Mouse (Mus musculus): ENCODE results near the gene Sox1. TPM values are rescaled to one million over a fixed set of nuclear protein-coding genes. Genes with fewer than 3 reads are reported as not detected.

The Sox1 gene
- polyA plus RNA-seq, 1 experiment: not detected

DNA sequence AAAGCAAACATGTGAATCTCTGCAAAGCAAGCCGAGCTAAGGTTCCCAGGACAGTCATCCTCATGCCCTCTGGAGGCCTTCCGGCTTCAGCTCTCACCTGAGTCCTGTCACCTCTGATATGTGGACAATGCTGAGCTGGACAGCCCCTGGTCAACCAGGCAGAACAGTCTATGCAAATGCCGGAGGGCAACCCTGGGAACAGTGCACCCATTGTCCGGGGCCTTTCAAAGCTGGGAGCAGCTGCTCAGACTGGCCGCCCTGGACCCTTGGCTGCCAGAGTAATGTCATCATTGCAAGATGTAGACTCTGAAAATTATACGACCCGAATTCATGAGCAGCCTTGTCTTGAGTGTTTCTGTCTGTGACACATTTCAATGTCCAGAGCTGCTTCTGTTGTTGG lies 37.5 kb downstream of the Sox1 start:
- no peak for TF ChIP-seq CTCF (IDR thresholded peaks at IDR 0.05; ENCODE audit: control insufficient read depth, insufficient read depth, low read length)
- no peak for TF ChIP-seq POLR2A (IDR thresholded peaks at IDR 0.05; ENCODE audit: borderline replicate concordance, control insufficient read depth, low read depth, low read length)
- no peak overlapping the region for H3K4me3 ChIP-seq (replicated peaks; ENCODE audit: control insufficient read depth, low read depth, low read length)
- H3K4me1 ChIP-seq (ENCODE audit: control insufficient read depth, insufficient read depth, low read length): no peaks in the 10 kb centered on the region
- no peak overlapping the region for H3K27ac ChIP-seq (ENCODE audit: control insufficient read depth, insufficient read depth, low read depth, low read length, poor library complexity)
- 80% methylated on average over 7 of the region's 7 CpGs for WGBS

DNA sequence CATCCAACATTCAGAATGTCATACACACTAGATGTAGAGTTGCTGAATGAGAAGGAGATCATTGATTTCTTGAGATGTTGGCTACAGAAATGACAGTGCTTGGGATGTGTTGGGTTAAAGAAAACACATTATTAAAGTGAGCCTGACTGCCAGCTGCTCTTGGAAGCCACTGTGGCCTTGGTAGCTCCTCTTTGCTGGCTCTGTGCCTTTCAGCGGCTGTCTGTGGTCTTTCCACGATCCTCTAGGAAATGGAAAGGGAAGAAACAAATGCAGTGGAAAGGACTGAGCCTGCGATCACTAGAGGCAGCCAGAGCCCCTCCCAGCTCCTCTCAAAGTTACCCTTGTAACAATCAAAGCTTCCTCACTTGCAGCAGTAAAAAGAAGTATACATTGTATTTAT lies 39.7 kb downstream of the Sox1 start:
- H3K4me1 ChIP-seq (ENCODE audit: control insufficient read depth, insufficient read depth, low read length): no peaks in the 10 kb centered on the region
- no peak overlapping the region for H3K4me3 ChIP-seq (replicated peaks; ENCODE audit: control insufficient read depth, low read depth, low read length)
- H3K27ac ChIP-seq (ENCODE audit: control insufficient read depth, insufficient read depth, low read depth, low read length, poor library complexity): no peak overlapping the region
- TF ChIP-seq POLR2A (IDR thresholded peaks at IDR 0.05; ENCODE audit: borderline replicate concordance, control insufficient read depth, low read depth, low read length): no peak
- no peak for TF ChIP-seq CTCF (IDR thresholded peaks at IDR 0.05; ENCODE audit: control insufficient read depth, insufficient read depth, low read length)
- WGBS: 58% methylated on average over 3 of the region's 3 CpGs

DNA sequence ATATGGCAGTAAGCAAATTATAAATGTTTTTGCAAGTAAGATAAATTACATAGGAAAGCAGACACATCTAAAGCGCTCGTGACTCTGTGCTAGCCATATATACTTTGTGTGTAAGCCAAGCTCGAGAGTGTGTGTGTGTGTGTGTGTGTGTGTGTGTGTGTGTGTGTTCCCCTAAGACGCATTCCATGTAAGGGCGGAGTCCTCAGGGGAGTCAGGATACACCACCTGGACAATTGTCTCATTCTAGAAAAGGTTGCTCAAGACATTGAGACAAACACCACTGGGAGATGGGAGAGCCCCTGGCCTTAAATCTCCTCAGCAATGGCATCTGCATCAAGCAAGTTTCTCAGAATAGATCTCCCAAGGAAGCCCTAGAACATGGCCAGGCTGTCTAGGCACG lies 42.9 kb downstream of the Sox1 start:
- WGBS: 75% methylated on average over 6 of the region's 6 CpGs
- no peak for TF ChIP-seq CTCF (IDR thresholded peaks at IDR 0.05; ENCODE audit: control insufficient read depth, insufficient read depth, low read length)
- no peak for TF ChIP-seq POLR2A (IDR thresholded peaks at IDR 0.05; ENCODE audit: borderline replicate concordance, control insufficient read depth, low read depth, low read length)
- no peaks in the 10 kb centered on the region for H3K4me1 ChIP-seq (ENCODE audit: control insufficient read depth, insufficient read depth, low read length)

DNA sequence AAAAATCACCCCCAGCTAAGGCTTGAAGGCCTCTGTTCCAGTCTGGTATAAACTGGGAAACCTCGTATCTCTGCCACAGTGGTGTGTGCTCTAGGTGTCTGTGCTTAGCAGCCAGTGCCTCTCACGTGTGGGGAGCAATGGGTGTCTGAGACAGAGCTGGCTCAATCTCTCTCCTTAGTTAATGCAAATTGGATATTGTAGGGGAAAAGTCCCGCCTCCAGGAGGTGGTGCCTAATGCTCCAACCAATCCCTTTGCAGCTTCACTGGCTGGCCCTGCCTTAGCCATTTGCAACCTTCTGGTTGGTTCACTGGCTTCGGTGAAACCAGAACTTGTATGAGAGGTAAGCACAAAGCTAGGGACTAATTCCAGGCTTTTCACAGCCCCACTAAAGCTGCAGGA lies 43.9 kb downstream of the Sox1 start:
- Histone ChIP-seq H3K4me3 (replicated peaks; ENCODE audit: control insufficient read depth, low read depth, low read length) (no peak overlapping the region), H3K27ac (ENCODE audit: control insufficient read depth, insufficient read depth, low read depth, low read length, poor library complexity) (no peak overlapping the region), H3K4me1 (ENCODE audit: control insufficient read depth, insufficient read depth, low read length) (no peaks in the 10 kb centered on the region)
- WGBS: 35% methylated on average over 4 of the region's 4 CpGs
- TF ChIP-seq POLR2A (IDR thresholded peaks at IDR 0.05; ENCODE audit: borderline replicate concordance, control insufficient read depth, low read depth, low read length) (no peak), CTCF (IDR thresholded peaks at IDR 0.05; ENCODE audit: control insufficient read depth, insufficient read depth, low read length) (no peak)

More for the DNA sequence above, 42.9 kb downstream of the Sox1 start:
- Histone ChIP-seq H3K27ac (ENCODE audit: control insufficient read depth, insufficient read depth, low read depth, low read length, poor library complexity) (no peak overlapping the region), H3K4me3 (replicated peaks; ENCODE audit: control insufficient read depth, low read depth, low read length) (no peak overlapping the region)

DNA sequence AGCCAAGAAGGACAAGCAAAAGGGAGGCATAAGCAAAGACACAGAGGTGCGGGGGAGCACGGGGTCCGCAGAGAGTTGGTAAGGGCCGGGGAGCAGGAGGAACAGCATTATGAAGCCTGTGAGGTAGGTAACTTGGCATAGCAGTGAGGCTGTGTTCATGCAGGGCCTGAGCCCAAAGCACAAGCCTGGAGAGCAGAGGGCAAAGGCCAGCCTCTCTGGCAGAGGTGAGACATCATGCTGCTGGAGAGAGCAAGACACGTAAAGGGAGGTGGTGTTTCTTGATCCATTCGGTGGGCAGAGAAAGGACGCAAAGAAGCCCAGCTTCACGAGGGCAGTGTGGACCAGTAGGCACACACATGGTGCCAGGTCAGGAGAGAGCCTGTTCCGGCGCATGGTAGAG lies 44.8 kb downstream of the Sox1 start:
- TF ChIP-seq POLR2A (IDR thresholded peaks at IDR 0.05; ENCODE audit: borderline replicate concordance, control insufficient read depth, low read depth, low read length) (no peak), CTCF (IDR thresholded peaks at IDR 0.05; ENCODE audit: control insufficient read depth, insufficient read depth, low read length) (no peak)
- 84% methylated on average over 10 of the region's 10 CpGs for WGBS
- Histone ChIP-seq H3K4me3 (replicated peaks; ENCODE audit: control insufficient read depth, low read depth, low read length) (no peak overlapping the region), H3K27ac (ENCODE audit: control insufficient read depth, insufficient read depth, low read depth, low read length, poor library complexity) (no peak overlapping the region), H3K4me1 (ENCODE audit: control insufficient read depth, insufficient read depth, low read length) (no peaks in the 10 kb centered on the region)

DNA sequence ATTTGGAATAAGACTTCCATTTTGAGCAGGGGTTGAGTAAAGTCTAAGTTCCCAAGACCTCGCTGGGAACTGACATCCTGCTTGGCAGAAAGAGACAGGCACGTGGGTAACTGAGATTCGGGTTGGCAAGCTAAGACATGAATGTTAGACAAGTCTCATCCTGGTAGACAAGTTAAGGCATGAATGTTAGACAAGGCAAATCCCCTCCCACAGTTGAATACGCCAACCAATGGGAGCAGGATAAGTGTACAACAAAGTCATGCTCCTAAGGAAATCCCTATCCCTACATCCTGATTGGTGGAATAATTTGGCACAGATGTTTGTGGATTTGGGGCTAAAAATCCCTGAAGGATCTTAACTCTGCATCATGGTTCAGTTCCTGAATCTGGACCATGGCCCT lies 45.9 kb downstream of the Sox1 start:
- Histone ChIP-seq H3K4me3 (replicated peaks; ENCODE audit: control insufficient read depth, low read depth, low read length) (no peak overlapping the region), H3K27ac (ENCODE audit: control insufficient read depth, insufficient read depth, low read depth, low read length, poor library complexity) (no peak overlapping the region), H3K4me1 (ENCODE audit: control insufficient read depth, insufficient read depth, low read length) (no peaks in the 10 kb centered on the region)
- 78% methylated on average over 4 of the region's 4 CpGs for WGBS
- TF ChIP-seq CTCF (IDR thresholded peaks at IDR 0.05; ENCODE audit: control insufficient read depth, insufficient read depth, low read length) (no peak), POLR2A (IDR thresholded peaks at IDR 0.05; ENCODE audit: borderline replicate concordance, control insufficient read depth, low read depth, low read length) (no peak)

DNA sequence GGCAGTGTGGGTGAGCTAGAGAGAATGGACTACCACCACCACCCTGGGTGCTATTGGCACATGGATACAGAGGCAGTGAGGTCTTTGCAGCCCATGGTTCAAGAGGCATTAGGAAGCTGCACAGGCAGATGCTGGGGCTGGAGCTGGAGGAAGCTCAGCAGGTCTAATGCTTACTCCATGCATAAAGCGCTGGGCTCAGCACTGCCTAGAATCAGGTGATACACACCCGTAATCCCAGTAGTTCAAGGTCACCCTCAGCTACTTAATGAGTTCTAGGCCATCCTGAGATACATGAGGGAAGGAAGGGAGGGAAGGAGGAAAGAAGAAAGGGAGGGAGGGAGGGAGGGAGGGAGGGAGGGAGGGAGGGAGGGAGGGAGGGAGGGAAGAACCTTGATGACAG lies 50.2 kb downstream of the Sox1 start:
- Histone ChIP-seq H3K4me3 (replicated peaks; ENCODE audit: control insufficient read depth, low read depth, low read length) (no peak overlapping the region), H3K27ac (ENCODE audit: control insufficient read depth, insufficient read depth, low read depth, low read length, poor library complexity) (no peak overlapping the region), H3K4me1 (ENCODE audit: control insufficient read depth, insufficient read depth, low read length) (no peaks in the 10 kb centered on the region)
- TF ChIP-seq POLR2A (IDR thresholded peaks at IDR 0.05; ENCODE audit: borderline replicate concordance, control insufficient read depth, low read depth, low read length) (no peak), CTCF (IDR thresholded peaks at IDR 0.05; ENCODE audit: control insufficient read depth, insufficient read depth, low read length) (no peak)
- 50% methylated on average over 2 of the region's 2 CpGs for WGBS

DNA sequence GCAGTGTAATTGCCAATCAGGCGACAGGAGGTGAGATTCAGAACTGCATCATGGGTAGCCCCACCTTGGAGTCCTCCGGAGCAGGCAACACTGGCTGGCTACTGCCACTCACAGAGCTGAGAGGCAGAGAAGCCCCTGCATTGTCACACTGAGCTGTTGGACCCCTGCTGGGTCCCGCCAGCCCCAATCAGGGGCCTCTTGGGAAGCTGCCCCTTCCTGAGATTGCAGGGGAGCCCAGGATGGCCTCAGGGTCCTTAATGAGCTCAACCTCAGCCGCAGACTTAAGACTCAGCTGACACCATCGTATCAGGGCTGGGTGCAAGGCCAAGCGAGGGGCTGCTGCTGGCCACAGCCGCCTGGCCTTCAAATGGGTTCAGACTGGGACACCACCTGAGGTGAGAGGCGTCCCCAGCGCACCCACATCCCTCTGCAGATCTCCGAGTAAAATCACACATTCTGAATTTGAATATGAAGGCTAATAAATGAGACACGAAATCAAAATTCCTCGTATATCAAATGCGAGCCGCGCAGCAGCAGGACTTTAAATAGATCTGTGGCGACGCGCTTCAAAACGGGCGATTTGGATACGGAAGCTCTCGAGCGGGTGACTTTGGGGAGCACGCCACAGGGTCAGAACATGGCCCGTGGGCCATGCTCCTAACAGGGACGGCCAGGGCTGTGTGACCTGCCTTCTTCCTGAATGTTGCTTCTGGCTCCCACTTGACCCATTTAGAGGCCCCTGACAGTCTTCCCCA lies 51.0 kb downstream of the Sox1 start:
- Histone ChIP-seq H3K4me3 (replicated peaks; ENCODE audit: control insufficient read depth, low read depth, low read length) (no peak overlapping the region), H3K4me1 (ENCODE audit: control insufficient read depth, insufficient read depth, low read length) (no peaks in the 10 kb centered on the region), H3K27ac (ENCODE audit: control insufficient read depth, insufficient read depth, low read depth, low read length, poor library complexity) (no peak overlapping the region)
- TF ChIP-seq POLR2A (IDR thresholded peaks at IDR 0.05; ENCODE audit: borderline replicate concordance, control insufficient read depth, low read depth, low read length): no peak
- TF ChIP-seq CTCF (IDR thresholded peaks at IDR 0.05; ENCODE audit: control insufficient read depth, insufficient read depth, low read length): no peak
- WGBS: 5% methylated on average over 26 of the region's 26 CpGs

Other genes starting within 250 kb of the Sox1 start
- not detected in 2 replicates for gene A230072I06Rik, start 116.5 kb upstream of the Sox1 start, polyA plus RNA-seq (2011; ENCODE audit: insufficient read depth, insufficient read length, low replicate concordance, missing spikeins)
- not detected in 2 replicates for gene Spaca7, start 177.7 kb downstream of the Sox1 start, polyA plus RNA-seq (2011; ENCODE audit: insufficient read depth, insufficient read length, low replicate concordance, missing spikeins)

Measured in bone marrow, adult 2 months (tissue).